25 mouse cellular contexts compared by ENCODE assay signal in the genomic region with DNA sequence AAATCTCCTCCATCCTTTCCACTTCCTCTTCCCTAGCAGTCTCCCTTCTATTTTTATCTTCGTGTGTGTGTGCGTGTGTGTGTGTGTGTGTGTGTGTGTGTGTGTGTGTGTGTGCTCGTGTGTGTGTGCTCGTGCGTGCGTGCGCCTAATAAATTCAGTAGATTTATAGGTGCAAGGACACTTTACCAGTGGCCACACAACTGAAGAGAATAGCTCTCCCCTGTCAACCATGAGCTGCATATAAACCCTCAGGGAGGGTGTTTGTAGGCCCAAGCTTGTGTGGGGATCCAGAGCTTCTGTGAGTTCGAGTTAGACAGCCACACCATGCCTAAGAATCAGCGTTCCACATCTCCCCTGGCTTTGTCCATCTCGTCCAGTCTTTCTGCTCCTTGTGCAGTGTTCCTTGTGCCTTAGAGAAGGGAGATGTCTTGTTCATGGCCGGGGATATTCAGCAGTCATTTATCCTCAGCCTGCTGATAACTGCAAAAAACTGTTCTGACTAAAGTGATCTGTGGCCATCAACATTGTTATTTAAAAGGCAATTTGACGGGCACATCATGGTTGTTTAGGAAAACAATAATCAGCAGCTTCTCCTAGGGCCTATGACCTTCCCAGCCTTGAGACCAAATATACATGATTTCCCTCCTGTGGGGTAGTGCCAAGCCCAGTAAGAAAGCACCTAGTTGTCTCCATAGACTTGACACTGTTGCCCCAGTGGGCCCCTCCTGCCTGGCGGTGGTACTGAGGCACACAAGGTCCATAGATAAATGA. TPM values are rescaled to one million over a fixed set of nuclear protein-coding genes. Genes with fewer than 3 reads are reported as not detected.
A peak's percentile ranks its signal among the peaks of the same experiment; 100 is the strongest.
DNase-seq lines count a peak whose midpoint lies in the region; ATAC-seq and TF ChIP-seq lines count a peak whose summit lies in the region.
"Had no signal": no experiment of that assay in that cellular context is flagged by ENCODE, and none has a peak within 500 bp of the region (broad histone marks: within the 10 kb centered on the region; RNA-seq: fewer than 3 reads in every experiment).

No protein-coding gene starts in this region.

- no peaks in the 10 kb centered on the region for H3K36me3 ChIP-seq in spleen, adult 2 months (ENCODE audit: control insufficient read depth, insufficient read depth, low read length)
- H3K36me3 ChIP-seq: forebrain, embryonic 10.5 days; hindbrain, embryonic 10.5 days; hindbrain, embryonic 13.5 days; intestine, embryonic 15.5 days had no signal

- peaks cover 15% of the 10 kb centered on the region for H3K4me1 ChIP-seq in spleen, adult 2 months (ENCODE audit: control insufficient read depth, insufficient read depth, insufficient read length)

- 74% methylated on average over 13 of the region's 13 CpGs for WGBS in spleen, adult 2 months

- H3K4me3 ChIP-seq in spleen, adult 2 months (ENCODE audit: extremely low read depth, insufficient read depth, insufficient read length), result no peak overlapping the region
- H3K4me3 ChIP-seq: forebrain, embryonic 10.5 days; forebrain, embryonic 13.5 days; heart, adult 2 months; heart, embryonic 10.5 days; hindbrain, embryonic 10.5 days; hindbrain, embryonic 13.5 days; intestine, embryonic 15.5 days had no signal

- H3K27ac ChIP-seq in spleen, adult 2 months (ENCODE audit: insufficient read depth, low read length), result peak overlapping the region; percentile 23; the same call in 1 of the 2 replicates
- H3K27ac ChIP-seq: forebrain, embryonic 10.5 days; forebrain, embryonic 13.5 days; heart, adult 2 months; heart, embryonic 10.5 days; hindbrain, embryonic 10.5 days; hindbrain, embryonic 13.5 days; intestine, embryonic 15.5 days had no signal

- no peak for TF ChIP-seq CTCF in spleen, adult 2 months (IDR thresholded peaks at IDR 0.05; ENCODE audit: extremely low read depth, insufficient read depth, insufficient read length, insufficient replicate concordance)

- no peaks in the 10 kb centered on the region for H3K27me3 ChIP-seq in spleen, adult 2 months (ENCODE audit: control insufficient read depth, insufficient read depth, low read length)
- H3K27me3 ChIP-seq: forebrain, embryonic 13.5 days; hindbrain, embryonic 13.5 days; intestine, embryonic 15.5 days; Patski had no signal

- 0 out of 2 replicates have a peak, but pooled peaks have one; percentile 29 for ATAC-seq in megakaryocyte progenitor cell, adult 5-6 weeks (replicated peaks; ENCODE audit: poor library complexity)
- ATAC-seq: activated CD4-positive, CD25-positive, alpha-beta regulatory T cell, adult 4 months; CD4-positive, CD25-positive, alpha-beta regulatory T cell, adult 4 months; forebrain, embryonic 13.5 days; forebrain, embryonic 16.5 days; hindbrain, embryonic 16.5 days; Patski had no signal

- DNase-seq in spleen, adult 2 months (ENCODE audit: low read depth in 1 of 2, low spot score in 2 of 2), result no peak
- DNase-seq in spleen, postnatal 10 days (ENCODE audit: low spot score in 2 of 2), result no peak
- DNase-seq in R1 (ENCODE audit: low read depth, low spot score), result peak; percentile 45
- no peak for DNase-seq in urinary bladder, postnatal 4 days (ENCODE audit: low spot score in 2 of 2)
- DNase-seq in gastrocnemius, adult 8-10 months (ENCODE audit: low spot score in 2 of 2), result no peak
- DNase-seq: adrenal gland, adult 8-10 months; adrenal gland, postnatal 36 days; cerebellum, adult 18-20 months; cerebellum, adult 9-10 months; cerebellum, postnatal 14 days; gastrocnemius, postnatal 14 days; heart, adult 2 months; heart, postnatal 36 days had no signal

- no peak for TF ChIP-seq POLR2A in spleen, adult 2 months (IDR thresholded peaks at IDR 0.05; ENCODE audit: low read depth, low read length)

RNA-seq across cellular contexts. Expression of a gene that starts 10.2 kb away (rescaled TPM):
- 13.7 and 15.0 TPM in 2 replicates for polyA plus RNA-seq in spleen, adult 2 months (2012; rRNA removed)
- total RNA-seq in megakaryocyte progenitor cell, adult 5-6 weeks (2015), result 38.0 and 41.5 TPM in 2 replicates
- total RNA-seq in megakaryocyte progenitor cell, adult 5-6 weeks (2017), result 79.6 and 86.3 TPM in 2 replicates
- 1 to 10 TPM; 1.2 to 1.9 (median 1.6) TPM for total RNA-seq in gastrocnemius, adult 8-10 months (2022)

Comparison
In these comparisons a context has a peak if more than half of its experiments do, and no peak if none do; other contexts are left out.
1. RNA of a gene that starts 10.2 kb away (total RNA-seq): 38.0 to 86.3 TPM in megakaryocyte progenitor cell, adult 5-6 weeks; 1.2 to 1.9 TPM in gastrocnemius, adult 8-10 months; every median in the first group is over 10 times any median in the second.